ENCODE assay signal across 8 mouse cellular contexts in genomic region chr5:100846599-100846920, GRCm38 (mm10). TPM values are rescaled to one million over a fixed set of nuclear protein-coding genes. Genes with fewer than 3 reads are reported as not detected.
DNase-seq lines count a peak whose midpoint lies in the region; ATAC-seq and TF ChIP-seq lines count a peak whose summit lies in the region.

No protein-coding gene starts in this region.

- WGBS in forebrain, postnatal 0 days: 2% methylated on average over 22 of the region's 22 CpGs

- no peaks in the 10 kb centered on the region for H3K27me3 ChIP-seq in MEL (ENCODE audit: control insufficient read depth in 1 of 2, insufficient read depth in 2 of 2, low read length in 2 of 2)
- peaks cover 29% of the 10 kb centered on the region for H3K27me3 ChIP-seq in forebrain, postnatal 0 days (ENCODE audit: insufficient read depth, low read length)

- H3K4me3 ChIP-seq in MEL (ENCODE audit: control insufficient read depth in 1 of 2, insufficient read depth in 1 of 2, low read depth in 2 of 2, low read length in 2 of 2): peak overlapping the region; percentile 63 to 64
- H3K4me3 ChIP-seq in forebrain, postnatal 0 days (ENCODE audit: low read depth, low read length): peak overlapping the region; percentile 60

- peak overlapping the region; percentile 98 for H3K4me2 ChIP-seq in forebrain, postnatal 0 days (ENCODE audit: low read depth)

- H3K4me1 ChIP-seq in MEL (ENCODE audit: control insufficient read depth in 1 of 2, insufficient read depth in 2 of 2, low read length in 2 of 2): no peaks in the 10 kb centered on the region
- no peaks in the 10 kb centered on the region for H3K4me1 ChIP-seq in forebrain, postnatal 0 days (ENCODE audit: insufficient read depth)

- TF ChIP-seq CTCF in MEL (IDR thresholded peaks at IDR 0.05 in 2 of 3, conservative IDR thresholded peaks at IDR 0.05 in 1 of 3; ENCODE audit: control insufficient read depth in 1 of 3, insufficient read depth in 1 of 3, low read depth in 2 of 3, low read length in 3 of 3, poor library complexity in 1 of 3, severe bottlenecking in 1 of 3): no peak
- no peak for TF ChIP-seq CTCF in forebrain, postnatal 0 days (IDR thresholded peaks at IDR 0.05; ENCODE audit: low read depth)

- no peak for ATAC-seq in forebrain, postnatal 0 days
- peak; percentile 55 for ATAC-seq in megakaryocyte, adult 5-6 weeks (ENCODE audit: poor library complexity, severe bottlenecking)

- no peak for TF ChIP-seq RAD21 in MEL (IDR thresholded peaks at IDR 0.05; ENCODE audit: low read depth, low read length)

- DNase-seq in kidney, adult 8-10 months: peak; percentile 11 to 20
- no peak for DNase-seq in kidney, adult 9 months
- no peak for DNase-seq in MEL (ENCODE audit: low read depth, low spot score)
- no peak for DNase-seq in forebrain, postnatal 0 days
- no peak for DNase-seq in gastrocnemius, postnatal 4 days (ENCODE audit: low spot score in 2 of 2)
- no peak for DNase-seq in cerebellum, postnatal 14 days
- DNase-seq in frontal cortex, postnatal 10 days (ENCODE audit: low spot score in 2 of 2): no peak

- H3K36me3 ChIP-seq in MEL (ENCODE audit: control insufficient read depth in 1 of 2, insufficient read depth in 2 of 2, low read length in 2 of 2): no peaks in the 10 kb centered on the region
- H3K36me3 ChIP-seq in forebrain, postnatal 0 days (ENCODE audit: insufficient read depth): no peaks in the 10 kb centered on the region

- TF ChIP-seq POLR2A in MEL (IDR thresholded peaks at IDR 0.05; ENCODE audit: control insufficient read depth in 1 of 2, insufficient read depth in 1 of 2, low read depth in 1 of 2, low read length in 2 of 2, poor library complexity in 1 of 2): no peak

- no peaks in the 10 kb centered on the region for H3K79me2 ChIP-seq in MEL (ENCODE audit: control insufficient read depth, insufficient read depth, low read length, poor library complexity)

- H3K9ac ChIP-seq in MEL (ENCODE audit: control insufficient read depth, low read depth, low read length, poor library complexity, severe bottlenecking): peak overlapping the region; percentile 47; the same call in 1 of the 2 replicates
- H3K9ac ChIP-seq in forebrain, postnatal 0 days: peak overlapping the region; percentile 53

- H3K9me3 ChIP-seq in MEL (replicated peaks; ENCODE audit: insufficient read depth, low read length): no peaks in the 10 kb centered on the region
- H3K9me3 ChIP-seq in forebrain, postnatal 0 days (ENCODE audit: low read length): no peaks in the 10 kb centered on the region

- H3K27ac ChIP-seq in MEL (ENCODE audit: control insufficient read depth, low read depth, low read length): no peak overlapping the region
- no peak overlapping the region for H3K27ac ChIP-seq in forebrain, postnatal 0 days (ENCODE audit: low read depth, low read length)

- TF ChIP-seq EP300 in MEL (IDR thresholded peaks at IDR 0.05; ENCODE audit: low read depth in 1 of 2, low read length in 2 of 2): no peak

TF ChIP-seq in MEL, 35 proteins besides CTCF, POLR2A, EP300 and RAD21:
- TF ChIP-seq USF1 (IDR thresholded peaks at IDR 0.05; ENCODE audit: low read depth, low read length): no peak
- no peak for TF ChIP-seq CHD1 (IDR thresholded peaks at IDR 0.05; ENCODE audit: low read depth, low read length)
- no peak for TF ChIP-seq BHLHE40 (IDR thresholded peaks at IDR 0.05; ENCODE audit: borderline replicate concordance, low read depth, low read length)
- no peak for TF ChIP-seq ZC3H11A (IDR thresholded peaks at IDR 0.05; ENCODE audit: low read depth, low read length)
- no peak for TF ChIP-seq TCF12 (IDR thresholded peaks at IDR 0.05; ENCODE audit: low read depth, low read length)
- no peak for TF ChIP-seq USF2 (IDR thresholded peaks at IDR 0.05; ENCODE audit: borderline replicate concordance in 1 of 2, insufficient read depth in 1 of 2, low read depth in 1 of 2, low read length in 2 of 2)
- no peak for TF ChIP-seq MAZ (IDR thresholded peaks at IDR 0.05; ENCODE audit: low read depth, low read length)
- TF ChIP-seq MEF2A (IDR thresholded peaks at IDR 0.05; ENCODE audit: extremely low read depth, insufficient replicate concordance, low read depth, low read length, poor library complexity, severe bottlenecking): no peak
- no peak for TF ChIP-seq NRF1 (IDR thresholded peaks at IDR 0.05; ENCODE audit: insufficient read depth, low read depth, low read length, poor library complexity, severe bottlenecking)
- no peak for TF ChIP-seq MAX (IDR thresholded peaks at IDR 0.05; ENCODE audit: low read length)
- no peak for TF ChIP-seq GATA1 (IDR thresholded peaks at IDR 0.05; ENCODE audit: low read depth, low read length)
- TF ChIP-seq MAFK (IDR thresholded peaks at IDR 0.05; ENCODE audit: borderline replicate concordance, low read depth, low read length): no peak
- TF ChIP-seq TAL1 (IDR thresholded peaks at IDR 0.05; ENCODE audit: low read length): no peak

RNA-seq across cellular contexts. Expression of gene Gpat3, which starts 1.0 kb away (rescaled TPM):
- 0.04 and 0.10 TPM in 2 replicates for total RNA-seq in MEL (2012; rRNA removed)
- under 1 TPM in 1 of 2 experiments, not detected in 1; 0.13 TPM for polyA plus RNA-seq in MEL (2012; ENCODE audit: insufficient read depth in 1 of 2, insufficient read length in 2 of 2, low read depth in 1 of 2, low replicate concordance in 2 of 2, missing spikeins in 1 of 2)
- total RNA-seq in forebrain, postnatal 0 days (2014; rRNA removed): 1.2 and 4.2 TPM in 2 replicates
- polyA plus RNA-seq in forebrain, postnatal 0 days (2015; fragmentation: Nextera tagmentation; extraction: Ambion mirVana): 0.53 and 0.77 TPM in 2 replicates
- 3.1 and 3.2 TPM in 2 replicates for total RNA-seq in megakaryocyte, adult 5-6 weeks (2015)
- total RNA-seq in megakaryocyte, adult 5-6 weeks (2017): 3.9 and 4.0 TPM in 2 replicates
- total RNA-seq in gastrocnemius, postnatal 4 days (2021): 10 to 100 TPM in 1 of 2 experiments, 1 to 10 TPM in 1; 5.4 to 11.6 TPM

RNA-seq across cellular contexts. Expression of gene Abraxas1, which starts 25.8 kb away (rescaled TPM):
- 14.2 and 15.1 TPM in 2 replicates for total RNA-seq in MEL (2012; rRNA removed)
- polyA plus RNA-seq in MEL (2012; ENCODE audit: insufficient read depth in 1 of 2, insufficient read length in 2 of 2, low read depth in 1 of 2, low replicate concordance in 2 of 2, missing spikeins in 1 of 2): 10 to 100 TPM in 1 of 2 experiments, not detected in 1; 26.4 TPM
- 5.2 and 6.0 TPM in 2 replicates for total RNA-seq in forebrain, postnatal 0 days (2014; rRNA removed)
- 7.7 and 10.3 TPM in 2 replicates for polyA plus RNA-seq in forebrain, postnatal 0 days (2015; fragmentation: Nextera tagmentation; extraction: Ambion mirVana)
- 5.9 and 12.7 TPM in 2 replicates for total RNA-seq in megakaryocyte, adult 5-6 weeks (2015)
- 15.0 and 16.3 TPM in 2 replicates for total RNA-seq in megakaryocyte, adult 5-6 weeks (2017)
- 10 to 100 TPM in 1 of 2 experiments, 1 to 10 TPM in 1; 9.1 to 11.4 TPM for total RNA-seq in gastrocnemius, postnatal 4 days (2021)

RNA-seq across cellular contexts. Expression of gene Mrps18c, which starts 48.1 kb away (rescaled TPM):
- 110 and 135 TPM in 2 replicates for total RNA-seq in MEL (2012; rRNA removed)
- polyA plus RNA-seq in MEL (2012; ENCODE audit: insufficient read depth in 1 of 2, insufficient read length in 2 of 2, low read depth in 1 of 2, low replicate concordance in 2 of 2, missing spikeins in 1 of 2): 100 to 1,000 TPM in 1 of 2 experiments, not detected in 1; 135 TPM
- 56.1 and 70.4 TPM in 2 replicates for total RNA-seq in forebrain, postnatal 0 days (2014; rRNA removed)
- 188 and 239 TPM in 2 replicates for polyA plus RNA-seq in forebrain, postnatal 0 days (2015; fragmentation: Nextera tagmentation; extraction: Ambion mirVana)
- total RNA-seq in megakaryocyte, adult 5-6 weeks (2015): 91.5 and 114 TPM in 2 replicates
- 113 and 148 TPM in 2 replicates for total RNA-seq in megakaryocyte, adult 5-6 weeks (2017)
- total RNA-seq in gastrocnemius, postnatal 4 days (2021): 10 to 100 TPM; 67.9 to 81.1 TPM

RNA-seq across cellular contexts. Expression of gene Helq, which starts 48.2 kb away (rescaled TPM):
- total RNA-seq in MEL (2012; rRNA removed): 16.3 and 22.7 TPM in 2 replicates
- polyA plus RNA-seq in MEL (2012; ENCODE audit: insufficient read depth in 1 of 2, insufficient read length in 2 of 2, low read depth in 1 of 2, low replicate concordance in 2 of 2, missing spikeins in 1 of 2): 10 to 100 TPM in 1 of 2 experiments, not detected in 1; 32.2 TPM
- 17.4 and 17.9 TPM in 2 replicates for total RNA-seq in forebrain, postnatal 0 days (2014; rRNA removed)
- polyA plus RNA-seq in forebrain, postnatal 0 days (2015; fragmentation: Nextera tagmentation; extraction: Ambion mirVana): 6.6 and 9.0 TPM in 2 replicates
- total RNA-seq in megakaryocyte, adult 5-6 weeks (2015): 11.8 and 20.5 TPM in 2 replicates
- total RNA-seq in megakaryocyte, adult 5-6 weeks (2017): 7.5 and 11.7 TPM in 2 replicates
- 1 to 10 TPM; 5.5 to 7.0 TPM for total RNA-seq in gastrocnemius, postnatal 4 days (2021)

Comparison
In these comparisons a context has a peak if more than half of its experiments do, and no peak if none do; other contexts are left out.
1. DNase-seq: peak in kidney, adult 8-10 months (2 of 2); none in kidney, adult 9 months (single experiment), MEL (single experiment), forebrain, postnatal 0 days (single experiment), gastrocnemius, postnatal 4 days (0 of 2), cerebellum, postnatal 14 days (0 of 2) and frontal cortex, postnatal 10 days (0 of 2).